Mouse (Mus musculus) left cerebral cortex, adult 11 months (tissue): ENCODE results near the gene Cdh6.

ENCODE experiments used
- DNase-seq: peaks from one replicate; pipeline ENCODE4 v3.0.0; 2022; ENCODE audit warnings: low spot score

The Cdh6 gene

GRCm38 (mm10) chr15:13057728-13058127, 115.7 kb downstream of the Cdh6 start:
- DNase-seq, result no peak

- DNase-seq, result no peak
Observed at GRCm38 (mm10) chr15:13057302-13057701, 116.2 kb downstream of the Cdh6 start.

GRCm38 (mm10) chr15:13047910-13048309, 125.6 kb downstream of the Cdh6 start:
- DNase-seq, result no peak

- no peak for DNase-seq
Observed at GRCm38 (mm10) chr15:13034436-13034835, 139.0 kb downstream of the Cdh6 start.

GRCm38 (mm10) chr15:13030641-13031040, 142.8 kb downstream of the Cdh6 start:
- DNase-seq, result peak; percentile 17

- no peak for DNase-seq
Observed at GRCm38 (mm10) chr15:13027513-13027912, 146.0 kb downstream of the Cdh6 start.

- no peak for DNase-seq
Observed at GRCm38 (mm10) chr15:13016756-13017357, 156.6 kb downstream of the Cdh6 start.

- no peak for DNase-seq
Observed at GRCm38 (mm10) chr15:13008803-13009202, 164.7 kb downstream of the Cdh6 start.

GRCm38 (mm10) chr15:13005934-13006333, 167.5 kb downstream of the Cdh6 start:
- no peak for DNase-seq

GRCm38 (mm10) chr15:13001549-13001948, 171.9 kb downstream of the Cdh6 start:
- DNase-seq, result peak; percentile 3

GRCm38 (mm10) chr15:12994563-12995359, 178.7 kb downstream of the Cdh6 start:
- no peak for DNase-seq
